Mouse (Mus musculus) lung, postnatal 10 days (tissue): ENCODE results near the gene Prkcz.
A peak's percentile ranks its signal among the peaks of the same experiment; 100 is the strongest.

Experiments used
- DNase-seq: peaks from one replicate; pipeline ENCODE4 v3.0.0; 2021

Gene Prkcz

GRCm38 (mm10) chr4:155361303-155361791 is at the start of gene Prkcz:
Prkcz (minus strand) TSS chr4:155361361.
- peak; percentile 87 for DNase-seq

DNA sequence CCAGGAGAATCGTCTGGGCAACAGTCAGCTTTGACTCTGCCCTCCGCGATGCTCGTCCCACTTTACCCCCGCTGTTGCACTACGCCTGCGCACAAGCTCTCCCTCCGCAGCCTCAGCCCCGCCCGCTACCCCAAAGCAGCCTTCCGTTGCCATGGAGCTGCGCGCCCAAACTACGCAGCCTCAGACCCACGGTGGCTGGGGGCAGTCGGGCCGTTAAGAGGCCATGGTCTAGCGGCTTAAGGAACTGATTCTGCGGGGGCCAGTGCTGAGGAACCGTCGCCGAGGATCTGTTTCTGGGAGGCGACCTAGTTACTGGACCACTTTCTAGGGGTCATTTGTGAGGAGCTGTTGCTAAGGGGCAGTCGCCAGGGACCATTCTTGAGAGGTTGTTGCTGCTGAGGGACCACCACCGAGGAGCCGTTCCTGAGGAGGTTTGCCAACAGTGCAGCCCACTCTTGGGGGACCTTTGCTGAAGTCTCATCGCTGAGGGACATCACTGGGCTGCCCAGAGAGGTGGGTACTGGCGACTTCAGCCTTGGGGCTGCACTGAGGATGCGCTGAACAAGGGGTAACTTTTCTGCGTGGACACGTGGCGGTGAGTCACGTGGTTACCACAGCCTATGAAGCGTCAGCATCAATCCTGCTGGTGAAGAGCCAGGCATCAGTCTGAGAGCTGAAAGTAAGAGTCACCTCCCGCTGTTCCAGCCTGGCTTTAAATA is 48.1 kb upstream of the Prkcz start, which contains the start of gene Cfap74:
Gene Cfap74 (plus strand): TSS at position 133 of the 719 bp plus-strand sequence.
- peak; percentile 77 for DNase-seq

DNA sequence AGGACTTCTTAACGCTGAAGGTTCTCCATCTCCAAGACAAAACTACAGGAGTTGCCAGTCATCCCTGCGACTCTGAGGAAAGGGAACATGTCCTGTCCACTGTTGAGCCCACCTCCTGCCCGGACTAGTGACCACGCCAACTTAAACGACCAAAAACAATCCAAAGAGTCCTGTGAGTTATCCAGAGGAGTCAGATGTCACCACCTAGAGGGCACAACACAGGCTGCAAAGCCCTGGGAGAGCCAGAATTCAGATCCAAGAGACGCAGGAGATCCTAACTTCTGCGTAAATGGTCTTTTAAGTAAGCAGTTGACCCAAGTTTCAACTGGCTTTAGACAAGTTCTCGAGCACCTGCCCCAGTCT is 47.5 kb upstream of the Prkcz start:
- no peak for DNase-seq

DNA sequence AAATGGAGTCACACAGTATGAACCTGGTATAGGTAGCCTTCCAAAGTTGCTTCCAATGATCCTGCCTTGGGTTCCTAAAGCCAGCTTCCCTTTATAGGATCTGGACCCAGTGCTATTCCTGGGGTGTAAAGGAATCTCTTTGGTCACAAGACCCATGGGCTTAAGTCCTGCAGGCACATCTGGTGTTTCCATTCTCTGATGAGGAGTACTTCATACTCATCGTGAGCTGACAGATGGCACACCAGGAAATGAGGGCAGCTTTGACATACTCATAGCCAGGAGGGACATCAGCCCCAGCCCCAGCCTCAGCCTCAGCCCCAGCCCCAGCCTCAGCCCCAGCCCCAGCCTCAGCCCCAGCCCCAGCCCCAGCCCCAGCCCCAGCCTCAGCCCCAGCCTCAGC is 41.3 kb upstream of the Prkcz start:
- DNase-seq = no peak

GRCm38 (mm10) chr4:155401121-155401520 is 40.0 kb upstream of the Prkcz start:
- no peak for DNase-seq

DNA sequence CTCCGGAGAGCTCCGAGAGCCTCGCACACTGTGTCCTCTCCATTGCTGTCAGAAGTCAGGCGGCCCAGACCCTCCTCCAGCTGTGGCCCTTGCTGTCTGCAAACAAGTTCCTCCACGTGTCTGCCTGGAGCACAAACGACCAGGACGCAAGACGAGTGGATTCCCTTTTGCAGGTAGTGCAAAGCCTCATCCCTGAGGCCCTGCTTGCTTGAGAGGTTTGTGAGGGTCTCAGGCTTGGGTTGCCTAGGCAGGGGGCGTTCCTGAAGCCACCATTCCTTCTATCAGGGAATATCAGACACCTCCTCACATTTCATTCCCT is 37.0 kb upstream of the Prkcz start:
- DNase-seq = no peak

- peak; percentile 60 for DNase-seq
Observed at GRCm38 (mm10) chr4:155397511-155398221, 36.5 kb upstream of the Prkcz start, which contains the start of gene Gabrd. Gabrd (minus strand) TSS chr4:155398112.

GRCm38 (mm10) chr4:155396751-155397150 is 35.6 kb upstream of the Prkcz start:
- DNase-seq = no peak

DNA sequence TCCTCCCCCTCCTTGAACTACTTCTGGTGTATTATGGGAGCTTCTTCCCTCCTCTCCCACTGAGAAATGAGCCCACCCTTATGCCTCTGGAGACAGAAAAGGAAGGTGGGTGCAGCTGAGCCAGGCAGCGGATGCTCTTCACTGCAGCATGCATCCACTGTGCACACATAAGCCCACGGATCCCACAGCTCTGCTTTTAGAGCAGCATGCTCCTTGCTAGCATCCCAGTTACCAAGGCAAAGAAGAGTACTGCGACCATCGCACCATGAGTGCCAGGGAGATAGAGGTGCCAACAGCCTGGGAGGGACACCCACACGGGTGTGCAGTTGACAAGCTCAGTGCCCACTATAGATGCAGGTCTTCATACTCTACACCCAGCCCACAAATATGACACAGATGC is 34.3 kb upstream of the Prkcz start:
- no peak for DNase-seq

DNA sequence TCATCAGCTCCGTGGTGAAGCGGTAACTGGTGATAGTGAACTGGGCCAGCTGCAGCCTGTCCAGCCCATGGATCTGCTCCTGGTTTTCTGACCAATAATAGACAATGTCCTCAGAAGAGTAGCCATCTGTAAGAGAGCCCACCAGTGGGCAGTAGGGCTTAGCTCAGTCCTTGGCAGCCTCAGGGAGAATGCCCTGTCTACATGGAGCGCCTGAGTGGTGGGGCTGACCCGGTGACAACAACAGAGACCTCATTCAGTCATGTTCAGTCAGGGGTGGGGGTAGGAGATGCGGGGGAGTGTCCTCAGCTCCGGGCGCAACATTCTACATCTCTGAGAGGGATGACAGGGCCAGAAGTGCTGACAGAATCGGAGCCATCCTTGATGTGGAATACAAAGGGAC is 26.0 kb upstream of the Prkcz start:
- DNase-seq = no peak

GRCm38 (mm10) chr4:155383326-155383725 is 22.2 kb upstream of the Prkcz start:
- no peak for DNase-seq

GRCm38 (mm10) chr4:155382752-155383151 is 21.6 kb upstream of the Prkcz start:
- DNase-seq = no peak

DNA sequence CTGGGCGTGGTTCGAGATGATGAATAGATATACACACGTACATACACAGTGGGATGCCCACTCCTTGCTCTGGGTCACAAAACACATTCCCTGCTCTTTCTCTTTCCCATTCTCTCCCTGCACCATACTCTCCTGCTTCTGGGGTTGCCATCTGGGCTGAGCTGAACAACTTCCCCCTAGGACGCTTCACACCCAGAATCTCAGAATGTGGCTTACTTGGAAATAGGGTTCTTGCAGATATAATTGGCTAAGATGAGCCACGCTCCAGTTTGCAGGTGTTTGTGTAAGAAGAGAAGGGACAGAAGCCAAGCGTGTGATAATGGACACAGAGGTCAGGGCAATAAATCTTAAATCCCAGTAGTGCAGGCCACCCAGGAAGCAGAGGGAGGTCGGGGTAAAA is 20.8 kb upstream of the Prkcz start:
- DNase-seq = no peak

DNA sequence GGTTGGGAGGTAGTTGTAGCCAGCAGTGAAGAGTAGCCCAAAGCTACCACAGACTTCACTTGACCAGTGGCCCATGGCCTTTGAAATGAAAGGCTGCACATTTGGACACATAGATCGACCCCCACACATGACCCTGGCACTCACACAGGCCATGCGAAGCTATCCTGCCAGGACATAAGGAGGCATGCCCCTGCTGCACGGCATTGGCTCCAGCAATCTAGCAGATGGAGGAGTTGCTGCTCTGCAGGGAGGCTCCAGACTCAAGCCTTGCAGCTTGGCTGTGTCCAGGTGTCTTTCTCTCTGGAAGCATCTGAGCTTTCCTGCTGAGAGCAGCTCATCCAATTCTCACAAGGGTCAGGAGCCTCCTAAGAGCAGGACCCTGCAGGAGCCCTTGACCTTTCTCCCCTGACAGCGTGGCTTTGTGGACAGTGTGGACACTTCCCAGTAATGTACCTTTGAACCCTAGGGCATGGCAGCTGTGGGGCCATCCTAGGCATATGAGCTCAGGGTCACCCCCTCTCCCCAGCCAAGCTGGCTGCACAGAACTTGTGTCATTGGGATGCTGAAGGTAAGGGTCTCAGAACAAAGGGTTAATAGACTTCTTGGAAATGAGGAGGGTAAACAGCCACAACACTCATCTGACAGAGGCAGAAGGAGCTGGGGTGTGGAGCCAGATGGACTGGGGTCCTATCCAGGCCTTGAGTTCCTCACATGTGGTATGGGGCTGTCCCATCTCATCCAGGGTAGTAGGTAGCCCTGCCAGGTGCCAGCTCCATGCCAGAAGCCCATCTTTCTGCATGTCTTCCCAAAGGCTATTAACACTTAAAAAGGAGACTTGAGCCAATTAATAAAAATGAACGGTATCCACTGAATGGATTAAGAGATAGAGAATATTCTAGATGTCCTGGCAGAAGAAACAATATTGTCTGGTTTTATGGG is 10.9 kb upstream of the Prkcz start:
- no peak for DNase-seq

DNA sequence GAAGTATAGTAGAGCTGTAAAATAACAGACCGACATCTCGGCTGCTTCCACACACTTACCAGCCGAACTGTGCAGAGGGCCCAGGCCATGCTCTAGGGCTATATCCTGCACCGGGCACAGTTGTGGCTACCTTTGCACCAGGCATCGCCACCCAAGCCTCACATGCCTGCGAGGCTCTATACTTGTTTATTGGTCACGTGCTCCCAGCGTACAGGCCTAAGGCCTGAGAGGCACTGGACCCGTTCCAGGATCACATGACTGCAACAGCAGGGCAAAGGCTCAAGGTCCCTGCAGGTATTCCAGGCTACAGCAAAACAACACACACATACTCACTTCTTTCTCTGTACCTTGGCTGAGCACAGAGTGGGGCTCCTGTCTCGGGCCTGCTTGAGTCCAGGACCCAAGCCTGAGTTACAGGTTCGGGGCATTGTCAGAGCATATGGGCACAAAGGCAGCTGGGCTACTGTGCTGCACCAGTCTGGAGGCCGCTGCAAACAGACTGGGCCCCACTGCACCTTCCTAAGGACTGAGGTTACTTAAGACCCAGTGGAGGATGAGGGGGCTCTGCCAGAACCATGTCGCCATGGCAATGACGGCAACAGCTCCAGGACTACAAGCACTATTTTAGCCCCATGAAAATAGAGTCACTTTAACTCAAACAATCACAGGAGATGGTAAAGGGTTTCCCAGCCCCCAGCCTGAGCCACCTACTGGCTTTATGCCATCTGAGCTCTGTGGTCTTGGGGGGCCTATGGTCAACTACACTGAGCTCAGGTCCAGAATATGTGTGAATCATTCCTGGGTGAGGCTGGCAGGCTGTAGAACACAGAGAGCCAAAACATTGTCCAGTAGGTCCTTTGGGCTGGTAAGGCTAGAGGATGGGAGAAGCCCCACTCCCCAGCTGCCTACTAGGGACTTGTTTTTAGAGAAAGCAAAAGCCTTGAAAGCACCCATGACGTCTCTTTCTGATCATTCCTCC is 9.9 kb upstream of the Prkcz start:
- DNase-seq = no peak

DNA sequence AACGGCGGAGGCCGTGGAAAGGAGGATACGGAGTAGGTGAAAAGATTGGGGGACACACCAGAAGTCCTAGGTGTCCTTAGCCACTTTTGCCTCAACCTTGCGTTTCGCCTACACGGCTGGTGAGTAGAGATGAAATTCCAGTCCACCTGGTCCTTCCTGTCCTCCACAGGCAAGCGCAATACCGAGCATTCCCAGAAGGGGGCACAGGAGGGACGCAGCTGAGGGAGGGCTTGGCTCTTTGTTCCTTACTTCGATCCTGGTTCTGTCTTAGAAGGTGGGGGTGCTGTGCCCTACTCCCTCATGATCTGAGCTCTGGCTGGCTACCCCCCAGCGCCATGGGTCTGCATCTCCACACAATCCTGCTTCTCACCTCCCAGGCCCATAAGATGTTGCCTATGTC is 7.5 kb upstream of the Prkcz start:
- peak; percentile 80 for DNase-seq

- no peak for DNase-seq
Observed at GRCm38 (mm10) chr4:155367739-155368138, 6.6 kb upstream of the Prkcz start.

- DNase-seq = no peak
Observed at GRCm38 (mm10) chr4:155366784-155367183, 5.6 kb upstream of the Prkcz start.

DNA sequence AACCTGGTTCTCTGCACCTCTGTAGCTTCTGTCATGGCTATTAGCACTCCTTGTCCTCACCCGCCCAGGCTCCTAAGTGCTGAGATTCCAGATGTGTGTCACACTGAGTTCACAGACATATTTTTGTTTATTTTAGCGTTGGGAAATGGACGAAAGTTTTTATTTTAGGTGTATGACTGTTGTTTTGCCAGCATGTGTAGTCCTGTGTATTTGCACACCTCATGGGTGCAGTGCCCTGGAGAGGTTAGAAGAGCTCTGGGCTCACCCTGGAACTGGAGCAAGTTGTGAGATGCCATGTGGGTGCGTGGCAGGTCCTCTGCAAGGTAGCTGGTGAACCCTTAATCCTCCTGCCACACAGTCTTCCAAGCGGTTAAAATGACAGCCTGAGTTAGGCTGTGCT is 1.3 kb upstream of the Prkcz start:
- no peak for DNase-seq

GRCm38 (mm10) chr4:155360856-155361255 is 305 bp downstream of the Prkcz start:
- no peak for DNase-seq

- peak; percentile 46 for DNase-seq
Observed at GRCm38 (mm10) chr4:155359560-155360464, 1.3 kb downstream of the Prkcz start.
